13 mouse cellular contexts compared by ENCODE assay signal in genomic region chr19:44759531-44760118, GRCm38 (mm10). TPM values are rescaled to one million over a fixed set of nuclear protein-coding genes. Genes with fewer than 3 reads are reported as not detected.
DNase-seq lines count a peak whose midpoint lies in the region; ATAC-seq and TF ChIP-seq lines count a peak whose summit lies in the region.
"Had no signal": no experiment of that assay in that cellular context is flagged by ENCODE, and none has a peak within 500 bp of the region (broad histone marks: within the 10 kb centered on the region; RNA-seq: fewer than 3 reads in every experiment).

No protein-coding gene starts in this region.

- DNase-seq in heart, embryonic 10.5 days (ENCODE audit: low spot score): no peak
- DNase-seq in heart, postnatal 14 days: no peak
- no peak for DNase-seq in embryonic facial prominence, embryonic 14.5 days (ENCODE audit: low spot score)
- DNase-seq in kidney, adult 18-20 months: peak; percentile 72
- no peak for DNase-seq in midbrain, postnatal 0 days (ENCODE audit: low spot score)
- no peak for DNase-seq in cerebellum, postnatal 4 days (ENCODE audit: low spot score in 2 of 2)
- DNase-seq: cerebellum, adult 11 months; lung, postnatal 14 days had no signal

- H3K4me1 ChIP-seq in heart, embryonic 10.5 days: peaks cover 45% of the 10 kb centered on the region
- H3K4me1 ChIP-seq in embryonic facial prominence, embryonic 14.5 days (ENCODE audit: control insufficient read depth, insufficient read depth, low read length): peaks cover 6% of the 10 kb centered on the region; the same call in 1 of the 2 replicates
- H3K4me1 ChIP-seq in midbrain, postnatal 0 days (ENCODE audit: insufficient read depth, low read length): no peaks in the 10 kb centered on the region

- TF ChIP-seq CTCF in midbrain, postnatal 0 days (IDR thresholded peaks at IDR 0.05): 0 out of 2 replicates have a peak, but pooled peaks have one; percentile 3

- WGBS in heart, embryonic 10.5 days: under 1% methylated on average over 37 of the region's 37 CpGs
- WGBS in embryonic facial prominence, embryonic 14.5 days: under 1% methylated on average over 33 of the region's 37 CpGs
- WGBS in midbrain, postnatal 0 days: 2% methylated on average over 37 of the region's 37 CpGs

- no peak overlapping the region for H3K9ac ChIP-seq in embryonic facial prominence, embryonic 14.5 days (ENCODE audit: low read depth, low read length)
- no peak overlapping the region for H3K9ac ChIP-seq in midbrain, postnatal 0 days (replicated peaks; ENCODE audit: low read length, poor library complexity, severe bottlenecking)
- H3K9ac ChIP-seq: limb, embryonic 12.5 days had no signal

- no peak overlapping the region for H3K27ac ChIP-seq in heart, embryonic 10.5 days
- H3K27ac ChIP-seq in embryonic facial prominence, embryonic 14.5 days (replicated peaks; ENCODE audit: low read depth, low read length): no peak overlapping the region
- H3K27ac ChIP-seq in midbrain, postnatal 0 days (ENCODE audit: low read depth, low read length): no peak overlapping the region
- H3K27ac ChIP-seq: limb, embryonic 12.5 days; stomach, postnatal 0 days had no signal

- intact Hi-C loops in heart, postnatal 14 days (cut with DNase I): loop anchor here (5.0 kb wide), 2 partner anchors 128 to 473 kb away; no protein-coding TSS in a partner anchor

- ATAC-seq in embryonic facial prominence, embryonic 14.5 days (ENCODE audit: low read depth): no peak
- no peak for ATAC-seq in midbrain, postnatal 0 days (ENCODE audit: low FRiP score)
- ATAC-seq in frontal cortex, adult (ENCODE audit: low TSS enrichment): no peak
- no peak for ATAC-seq in cerebellum, adult (ENCODE audit: insufficient number of reproducible peaks, low FRiP score, low TSS enrichment)

- no peaks in the 10 kb centered on the region for H3K36me3 ChIP-seq in heart, embryonic 10.5 days
- H3K36me3 ChIP-seq in embryonic facial prominence, embryonic 14.5 days (ENCODE audit: control insufficient read depth, insufficient read depth, low read length): no peaks in the 10 kb centered on the region
- H3K36me3 ChIP-seq in midbrain, postnatal 0 days (ENCODE audit: insufficient read depth, low read length): no peaks in the 10 kb centered on the region
- H3K36me3 ChIP-seq: limb, embryonic 12.5 days had no signal

- no peak overlapping the region for H3K4me2 ChIP-seq in embryonic facial prominence, embryonic 14.5 days (ENCODE audit: low read depth, low read length)
- peak overlapping the region; percentile 15; the same call in 1 of the 2 replicates for H3K4me2 ChIP-seq in midbrain, postnatal 0 days (ENCODE audit: low read depth, low read length, poor library complexity, severe bottlenecking)
- H3K4me2 ChIP-seq: limb, embryonic 12.5 days had no signal

- no peaks in the 10 kb centered on the region for H3K9me3 ChIP-seq in heart, embryonic 10.5 days
- H3K9me3 ChIP-seq in embryonic facial prominence, embryonic 14.5 days (ENCODE audit: control insufficient read depth, low read length): no peaks in the 10 kb centered on the region
- H3K9me3 ChIP-seq in midbrain, postnatal 0 days (ENCODE audit: low read length): no peaks in the 10 kb centered on the region
- H3K9me3 ChIP-seq: limb, embryonic 12.5 days had no signal

- peaks cover 100% of the 10 kb centered on the region for H3K27me3 ChIP-seq in heart, embryonic 10.5 days (ENCODE audit: insufficient read depth, poor library complexity, severe bottlenecking)
- H3K27me3 ChIP-seq in embryonic facial prominence, embryonic 14.5 days (replicated peaks; ENCODE audit: control insufficient read depth, insufficient read depth, low read length): peaks cover 99% of the 10 kb centered on the region
- H3K27me3 ChIP-seq in midbrain, postnatal 0 days (ENCODE audit: insufficient read depth, low read length): peaks cover 79% of the 10 kb centered on the region

- peak overlapping the region; percentile 42 for H3K4me3 ChIP-seq in heart, embryonic 10.5 days
- peak overlapping the region; percentile 8 for H3K4me3 ChIP-seq in embryonic facial prominence, embryonic 14.5 days (ENCODE audit: low read depth, low read length)
- peak overlapping the region; percentile 12; the same call in 1 of the 2 replicates for H3K4me3 ChIP-seq in midbrain, postnatal 0 days (ENCODE audit: low read depth, low read length)
- H3K4me3 ChIP-seq: limb, embryonic 12.5 days had no signal

RNA-seq across cellular contexts. Expression of gene Pax2, which starts 3.8 kb away (rescaled TPM):
- 0.20 TPM in 1 of 2 replicates, not detected in the other for polyA plus RNA-seq in heart, embryonic 10.5 days (2016; fragmentation: Nextera tagmentation; extraction: Ambion mirVana)
- not detected for total RNA-seq in heart, postnatal 14 days (2021)
- polyA plus RNA-seq in embryonic facial prominence, embryonic 14.5 days (2014; fragmentation: Nextera tagmentation; extraction: Ambion mirVana): 0.14 and 0.22 TPM in 2 replicates
- total RNA-seq in midbrain, postnatal 0 days (2014; rRNA removed): 0.28 and 0.77 TPM in 2 replicates
- 0.19 and 0.21 TPM in 2 replicates for polyA plus RNA-seq in midbrain, postnatal 0 days (2015; fragmentation: Nextera tagmentation; extraction: Ambion mirVana)
- total RNA-seq: gastrocnemius, adult 8-10 months had no signal
- polyA plus RNA-seq: limb, embryonic 12.5 days; stomach, postnatal 0 days had no signal
